Mouse (Mus musculus): ENCODE results near the gene Slc25a38.
A peak's percentile ranks its signal among the peaks of the same experiment; 100 is the strongest.

Gene Slc25a38

DNA sequence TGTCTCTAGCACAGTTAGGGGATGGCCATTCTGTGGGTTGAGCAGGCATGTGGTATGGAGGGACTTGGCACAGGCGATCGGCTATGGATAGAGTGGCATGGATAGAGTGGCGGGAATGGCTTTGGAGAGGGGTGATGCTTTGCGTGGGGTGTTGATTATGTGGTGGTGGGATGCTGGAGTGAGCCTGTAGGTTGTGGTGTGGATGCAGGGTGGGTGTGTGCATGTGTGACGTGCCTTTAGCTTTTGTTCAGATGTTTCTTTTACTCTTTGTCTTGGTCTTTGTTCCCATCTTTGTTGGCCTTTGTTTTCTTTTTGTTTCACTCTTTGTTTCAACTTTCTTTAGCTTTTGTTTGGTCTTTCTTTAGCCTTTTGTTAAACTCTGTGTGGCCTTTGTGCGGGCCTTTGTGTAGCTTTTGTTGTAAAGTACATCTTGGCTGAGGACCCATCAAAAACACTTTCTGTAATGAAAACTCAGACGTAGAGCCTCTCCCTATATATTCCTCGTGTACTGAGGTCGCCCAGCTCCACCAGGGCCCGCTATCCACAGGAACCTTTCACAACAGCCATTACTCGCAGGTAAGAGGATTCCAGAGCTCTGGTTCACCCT, 39.2 kb downstream of the Slc25a38 start, which contains the start of gene Mobp:
Gene Mobp (plus strand): TSS at position 486 of the 607 bp plus-strand sequence.
- no peak for DNase-seq

DNA sequence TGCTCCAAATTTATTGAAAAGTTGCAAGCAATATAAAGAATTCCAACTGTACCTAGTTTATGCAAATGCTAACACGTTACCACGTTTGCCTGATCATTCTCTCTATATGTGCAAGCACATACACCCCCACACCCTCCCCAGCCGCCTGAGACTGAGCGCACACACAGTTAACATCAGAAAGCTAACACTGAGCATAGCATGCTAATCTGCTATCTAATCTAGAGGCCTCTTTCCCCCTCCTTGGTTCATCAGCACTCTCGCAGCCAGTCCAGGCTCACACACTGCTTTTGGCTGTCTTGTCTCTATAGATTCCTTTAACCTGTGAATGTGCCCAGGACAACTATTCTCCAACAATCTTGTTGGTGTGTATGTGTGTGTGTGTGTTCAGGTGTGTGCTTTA, 41.0 kb downstream of the Slc25a38 start:
- DNase-seq, result no peak

DNA sequence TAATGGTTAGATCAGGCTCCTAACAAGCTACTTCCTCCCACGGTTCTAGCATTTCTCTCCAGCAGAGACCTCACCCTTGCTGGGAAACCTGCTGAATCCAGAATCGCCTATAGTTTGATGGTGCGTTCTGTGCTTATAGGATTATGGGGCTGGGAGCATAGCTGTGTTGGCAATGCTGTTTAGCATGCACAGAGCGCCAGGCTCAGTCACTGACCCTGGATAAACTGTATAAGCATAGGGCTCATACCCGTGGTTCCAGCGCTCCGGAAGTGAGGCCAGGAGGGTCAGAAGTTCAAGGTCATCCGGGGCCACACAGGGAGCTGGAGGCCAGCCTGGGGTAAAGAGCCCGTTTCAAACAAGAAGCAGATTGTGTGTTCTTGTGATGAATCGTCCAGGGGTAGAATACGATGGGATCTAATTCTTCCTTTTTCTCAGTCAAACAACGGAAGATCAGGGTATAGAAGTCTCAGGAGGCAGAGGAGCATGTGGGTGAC, 41.8 kb downstream of the Slc25a38 start:
- no peak for DNase-seq

DNA sequence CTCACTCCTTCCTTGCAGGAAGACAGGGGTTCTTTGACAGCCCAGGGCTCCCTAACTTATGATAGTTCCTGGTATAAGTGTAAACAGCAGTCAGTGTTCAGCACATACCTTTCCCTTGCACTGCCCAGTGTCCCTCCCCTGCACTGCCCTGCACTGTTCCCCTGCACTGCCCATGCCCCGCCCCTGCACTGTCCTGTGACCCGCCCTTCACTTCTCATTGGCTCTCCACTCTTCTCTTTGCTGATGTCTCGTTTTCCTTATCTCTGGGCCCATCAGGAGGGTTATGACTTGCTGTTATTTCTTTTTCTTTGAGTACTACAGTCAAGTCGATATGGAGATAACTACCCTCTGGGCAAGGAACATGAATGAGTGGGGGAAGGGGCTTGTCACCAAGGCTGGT, 47.9 kb downstream of the Slc25a38 start:
- no peak for DNase-seq

DNA sequence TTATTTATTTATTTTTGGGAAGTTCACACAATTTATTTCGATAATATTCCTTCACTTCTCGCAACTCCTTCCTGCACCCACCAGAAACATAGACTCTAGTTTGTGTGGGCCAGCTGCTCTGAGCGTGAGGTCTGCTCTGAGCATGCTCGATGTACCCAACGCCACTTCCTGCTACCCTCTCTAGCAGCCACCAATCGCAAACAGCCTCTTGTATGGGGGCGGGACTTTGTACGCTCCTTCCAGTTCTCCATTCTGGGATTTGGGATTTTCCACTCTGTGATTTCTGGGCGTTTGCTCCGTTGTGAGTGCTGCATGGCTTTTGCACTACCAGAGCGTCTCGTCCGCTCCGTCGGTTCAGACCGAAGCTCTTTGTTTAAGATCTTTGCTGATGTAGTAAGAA, 53.7 kb downstream of the Slc25a38 start:
- no peak for DNase-seq

DNA sequence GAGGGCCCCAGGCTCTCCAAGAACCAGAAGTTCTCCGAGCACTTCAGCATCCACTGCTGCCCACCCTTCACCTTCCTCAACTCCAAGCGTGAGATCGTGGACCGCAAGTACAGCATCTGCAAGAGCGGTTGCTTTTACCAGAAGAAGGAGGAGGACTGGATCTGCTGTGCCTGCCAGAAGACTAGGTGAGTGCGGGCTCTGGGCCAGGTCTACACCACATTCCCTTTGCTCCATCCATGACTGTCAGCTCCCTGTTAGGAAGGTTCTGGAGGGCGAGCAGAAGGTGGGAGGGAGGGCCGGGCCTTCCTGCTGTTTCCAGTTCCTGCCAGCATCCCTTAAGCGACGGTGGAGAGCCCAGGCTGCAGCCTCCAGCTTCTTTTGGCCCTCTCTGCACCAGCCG, 57.7 kb downstream of the Slc25a38 start:
- no peak for DNase-seq

DNA sequence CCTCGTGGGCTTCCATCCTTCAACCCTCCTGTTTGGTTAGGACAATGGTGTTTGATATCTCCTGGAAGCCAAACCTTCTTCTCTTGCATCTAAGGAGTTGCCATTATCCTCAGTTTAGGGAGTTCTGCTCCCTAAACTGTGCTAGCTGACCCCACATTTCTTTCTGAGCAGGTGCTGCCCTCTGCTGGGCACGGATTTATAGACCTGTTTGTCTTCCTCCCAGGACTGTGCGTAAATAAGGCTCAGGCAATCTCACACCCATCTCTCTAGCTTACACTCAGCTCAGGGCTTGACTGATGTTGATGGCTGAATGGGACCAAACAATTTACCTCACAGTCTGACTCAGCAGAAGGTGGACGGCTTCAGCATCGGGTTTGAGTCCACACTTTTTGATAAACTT, 61.1 kb downstream of the Slc25a38 start:
- DNase-seq, result peak; percentile 42 to 83
